Mouse (Mus musculus) heart, embryonic 15.5 days (tissue): ENCODE measurements around the gene Col2a1. TPM values are rescaled to one million over a fixed set of nuclear protein-coding genes. Genes with fewer than 3 reads are reported as not detected.

Experiments used
- ATAC-seq: fragments of 200-750 bp; cut with Nextera tagmentation; replicated peaks from 2 replicates; pipeline ENCODE4 v1.8.0; 2017; ENCODE audit warnings: low read depth, moderate TSS enrichment; ENCODE audit not compliant: insufficient number of reproducible peaks, insufficient read depth, low FRiP score
- H3K27ac ChIP-seq: fragments of 300-500 bp; sonication (generic); 2 replicates; pipeline ENCODE4 v1.5.1; 2015; ENCODE audit warnings: mild to moderate bottlenecking, inconsistent platforms
- H3K27me3 ChIP-seq: fragments of 300-500 bp; sonication (generic); 2 replicates; pipeline ENCODE4 v1.6.1; 2015; ENCODE audit warnings: inconsistent platforms
- H3K36me3 ChIP-seq: fragments of 300-500 bp; sonication (generic); 2 replicates; pipeline ENCODE4 v1.6.1; 2015; ENCODE audit warnings: mild to moderate bottlenecking, inconsistent platforms
- H3K4me1 ChIP-seq: fragments of 300-500 bp; sonication (generic); replicated peaks from 2 replicates; pipeline ENCODE4 v1.6.1; 2015; ENCODE audit warnings: inconsistent platforms
- H3K4me2 ChIP-seq: fragments of 300-500 bp; sonication (generic); 2 replicates; pipeline ENCODE4 v1.6.1; 2015; ENCODE audit warnings: inconsistent platforms, mild to moderate bottlenecking, moderate library complexity
- H3K4me3 ChIP-seq: fragments of 300-500 bp; sonication (generic); 2 replicates; pipeline ENCODE4 v1.5.1; 2015; ENCODE audit warnings: mild to moderate bottlenecking, inconsistent platforms
- H3K9ac ChIP-seq: fragments of 300-500 bp; sonication (generic); 2 replicates; pipeline ENCODE4 v1.6.1; 2015; ENCODE audit warnings: mild to moderate bottlenecking, inconsistent platforms
- H3K9me3 ChIP-seq: fragments of 300-500 bp; sonication (generic); replicated peaks from 2 replicates; pipeline ENCODE4 v1.6.1; 2016; ENCODE audit warnings: inconsistent platforms
- WGBS: fragments of 180-500 bp; shearing (Covaris S2); methylation state at CpG from one replicate; pipeline ENCODE4 v1.1.7; 2015; ENCODE audit warnings: mixed read lengths; 5-methylcytosine and 5-hydroxymethylcytosine counted together
- polyA plus RNA-seq: library from polyadenylated mRNA; unstranded; fragments of >200 nt; fragmentation: Nextera tagmentation; extraction: Ambion mirVana; gene quantifications from 2 replicates; pipeline ENCODE4 v1.2.1, GENCODE M21; 2015

Gene Col2a1
- polyA plus RNA-seq, 1 experiment from 2014 or later: 8.3 TPM

- Histone ChIP-seq H3K27ac (no peak overlapping the region), H3K4me3 (no peak overlapping the region), H3K36me3 (no peaks in the 10 kb centered on the region), H3K9me3 (no peaks in the 10 kb centered on the region), H3K4me1 (0 out of 2 replicates have a peak, but pooled peaks cover 5% of the 10 kb centered on the region), H3K4me2 (no peak overlapping the region), H3K27me3 (peaks cover 39% of the 10 kb centered on the region), H3K9ac (no peak overlapping the region)
- ATAC-seq: no peak
- 52% methylated on average over 1 of the region's 1 CpGs for WGBS
Observed at GRCm38 (mm10) chr15:97955286-97955685, 49.2 kb downstream of the Col2a1 start.

- H3K9ac ChIP-seq: no peak overlapping the region
- H3K4me3 ChIP-seq: no peak overlapping the region
- no peak overlapping the region for H3K27ac ChIP-seq
- 0 out of 2 replicates have a peak, but pooled peaks cover 5% of the 10 kb centered on the region for H3K4me1 ChIP-seq
- H3K36me3 ChIP-seq: no peaks in the 10 kb centered on the region
- no peak for ATAC-seq
- no peaks in the 10 kb centered on the region for H3K9me3 ChIP-seq
- H3K4me2 ChIP-seq: no peak overlapping the region
- 79% methylated on average over 8 of the region's 8 CpGs for WGBS
- H3K27me3 ChIP-seq: peaks cover 45% of the 10 kb centered on the region
Observed at GRCm38 (mm10) chr15:97954671-97955070, 49.8 kb downstream of the Col2a1 start.

GRCm38 (mm10) chr15:97952889-97953189 is 51.7 kb downstream of the Col2a1 start:
- no peak for ATAC-seq
- Histone ChIP-seq H3K27me3 (peaks cover 56% of the 10 kb centered on the region), H3K9ac (no peak overlapping the region), H3K36me3 (no peaks in the 10 kb centered on the region), H3K4me3 (no peak overlapping the region), H3K4me1 (0 out of 2 replicates have a peak, but pooled peaks cover 5% of the 10 kb centered on the region), H3K4me2 (no peak overlapping the region), H3K27ac (no peak overlapping the region), H3K9me3 (no peaks in the 10 kb centered on the region)
- 70% methylated on average over 4 of the region's 4 CpGs for WGBS

GRCm38 (mm10) chr15:97952137-97952888 is 52.2 kb downstream of the Col2a1 start:
- WGBS: 15% methylated on average over 16 of the region's 16 CpGs
- Histone ChIP-seq H3K9me3 (no peaks in the 10 kb centered on the region), H3K27me3 (peaks cover 56% of the 10 kb centered on the region), H3K4me2 (no peak overlapping the region), H3K9ac (no peak overlapping the region), H3K36me3 (no peaks in the 10 kb centered on the region), H3K4me3 (no peak overlapping the region), H3K27ac (no peak overlapping the region), H3K4me1 (0 out of 2 replicates have a peak, but pooled peaks cover 5% of the 10 kb centered on the region)
- ATAC-seq: no peak; the same call in 1 of the 2 replicates

- 0 out of 2 replicates have a peak, but pooled peaks cover 5% of the 10 kb centered on the region for H3K4me1 ChIP-seq
- no peak for ATAC-seq
- peaks cover 60% of the 10 kb centered on the region for H3K27me3 ChIP-seq
- H3K36me3 ChIP-seq: no peaks in the 10 kb centered on the region
- no peak overlapping the region for H3K27ac ChIP-seq
- H3K4me3 ChIP-seq: no peak overlapping the region
- H3K4me2 ChIP-seq: no peak overlapping the region
- 61% methylated on average over 7 of the region's 7 CpGs for WGBS
- H3K9ac ChIP-seq: no peak overlapping the region
- no peaks in the 10 kb centered on the region for H3K9me3 ChIP-seq
Observed at GRCm38 (mm10) chr15:97950240-97950639, 54.3 kb downstream of the Col2a1 start.

GRCm38 (mm10) chr15:97949706-97950105 is 54.8 kb downstream of the Col2a1 start:
- peaks cover 58% of the 10 kb centered on the region for H3K27me3 ChIP-seq

GRCm38 (mm10) chr15:97948720-97949119 is 55.8 kb downstream of the Col2a1 start:
- H3K36me3 ChIP-seq: no peaks in the 10 kb centered on the region
- WGBS: 56% methylated on average over 7 of the region's 7 CpGs
- H3K4me2 ChIP-seq: no peak overlapping the region
- H3K9ac ChIP-seq: no peak overlapping the region
- ATAC-seq: no peak
- peaks cover 52% of the 10 kb centered on the region for H3K27me3 ChIP-seq
- H3K4me1 ChIP-seq: 0 out of 2 replicates have a peak, but pooled peaks cover 5% of the 10 kb centered on the region
- no peak overlapping the region for H3K4me3 ChIP-seq
- H3K27ac ChIP-seq: no peak overlapping the region
- H3K9me3 ChIP-seq: no peaks in the 10 kb centered on the region

More at GRCm38 (mm10) chr15:97949706-97950105, 54.8 kb downstream of the Col2a1 start:
- Histone ChIP-seq H3K9ac (no peak overlapping the region), H3K4me3 (no peak overlapping the region), H3K4me2 (no peak overlapping the region), H3K36me3 (no peaks in the 10 kb centered on the region), H3K4me1 (0 out of 2 replicates have a peak, but pooled peaks cover 5% of the 10 kb centered on the region), H3K27ac (no peak overlapping the region), H3K9me3 (no peaks in the 10 kb centered on the region)
- 64% methylated on average over 3 of the region's 3 CpGs for WGBS
- ATAC-seq: no peak

GRCm38 (mm10) chr15:97945656-97946315 is 58.7 kb downstream of the Col2a1 start:
- Histone ChIP-seq H3K9me3 (no peaks in the 10 kb centered on the region), H3K27me3 (peaks cover 30% of the 10 kb centered on the region), H3K9ac (no peak overlapping the region), H3K4me2 (no peak overlapping the region), H3K27ac (no peak overlapping the region), H3K4me3 (no peak overlapping the region), H3K36me3 (no peaks in the 10 kb centered on the region), H3K4me1 (no peaks in the 10 kb centered on the region)
- WGBS: 70% methylated on average over 10 of the region's 11 CpGs
- ATAC-seq: no peak

GRCm38 (mm10) chr15:97944919-97945574 is 59.4 kb downstream of the Col2a1 start:
- no peaks in the 10 kb centered on the region for H3K9me3 ChIP-seq
- no peak overlapping the region for H3K4me3 ChIP-seq
- no peak for ATAC-seq
- no peaks in the 10 kb centered on the region for H3K4me1 ChIP-seq
- H3K9ac ChIP-seq: no peak overlapping the region
- H3K27ac ChIP-seq: no peak overlapping the region
- H3K27me3 ChIP-seq: peaks cover 23% of the 10 kb centered on the region
- WGBS: 66% methylated on average over 11 of the region's 11 CpGs
- H3K4me2 ChIP-seq: no peak overlapping the region
- H3K36me3 ChIP-seq: no peaks in the 10 kb centered on the region

GRCm38 (mm10) chr15:97943356-97943755 is 61.1 kb downstream of the Col2a1 start:
- Histone ChIP-seq H3K4me3 (no peak overlapping the region), H3K36me3 (no peaks in the 10 kb centered on the region), H3K9ac (no peak overlapping the region), H3K27me3 (peaks cover 14% of the 10 kb centered on the region), H3K9me3 (no peaks in the 10 kb centered on the region), H3K27ac (no peak overlapping the region), H3K4me1 (peaks cover 7% of the 10 kb centered on the region), H3K4me2 (no peak overlapping the region)
- ATAC-seq: no peak
- 80% methylated on average over 8 of the region's 8 CpGs for WGBS

- 78% methylated on average over 8 of the region's 8 CpGs for WGBS
- H3K9me3 ChIP-seq: no peaks in the 10 kb centered on the region
- H3K27me3 ChIP-seq: peaks cover 9% of the 10 kb centered on the region
- no peak for ATAC-seq
- H3K9ac ChIP-seq: no peak overlapping the region
- no peak overlapping the region for H3K4me2 ChIP-seq
- peaks cover 11% of the 10 kb centered on the region for H3K4me1 ChIP-seq
- no peak overlapping the region for H3K4me3 ChIP-seq
- H3K36me3 ChIP-seq: no peaks in the 10 kb centered on the region
- no peak overlapping the region for H3K27ac ChIP-seq
Observed at GRCm38 (mm10) chr15:97942538-97942937, 62.0 kb downstream of the Col2a1 start.
